Mouse (Mus musculus) spleen, adult 2 months (tissue): ENCODE data around the gene Cox6b2.

Source experiments
- CTCF ChIP-seq: fragments of 200-500 bp; IDR thresholded peaks from 2 replicates; pipeline ENCODE4 v1.5.1; 2011; ENCODE audit warnings: mild to moderate bottlenecking, inconsistent platforms; ENCODE audit not compliant: insufficient read depth, insufficient read length, insufficient replicate concordance; ENCODE audit errors: extremely low read depth
- POLR2A ChIP-seq: fragments of 200-500 bp; IDR thresholded peaks from 2 replicates; pipeline ENCODE4 v1.6.1; 2011; ENCODE audit warnings: low read depth, low read length, inconsistent platforms

DNA sequence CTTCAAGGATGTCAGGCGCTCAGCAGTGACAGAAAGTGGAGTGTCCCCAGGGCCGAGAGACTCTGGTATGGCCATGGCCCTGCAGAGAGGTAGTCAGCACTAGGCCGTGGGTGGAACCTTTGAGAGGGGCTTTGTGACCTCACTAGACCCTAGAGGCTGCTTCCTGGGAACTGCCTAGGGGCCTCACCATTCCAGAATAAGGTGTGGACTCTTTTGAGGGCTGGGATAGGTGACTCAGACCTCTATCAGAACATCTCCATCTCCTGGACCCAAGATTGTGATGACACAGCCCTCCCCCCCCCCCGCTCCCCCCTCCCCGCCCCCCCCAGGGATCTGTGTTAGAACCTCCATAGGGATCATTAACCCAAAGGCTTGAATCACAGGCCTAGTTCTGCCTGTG lies 18.3 kb upstream of the Cox6b2 start, which contains the start of gene Fam71e2:
- TF ChIP-seq CTCF, result no peak
- no peak for TF ChIP-seq POLR2A
